Mouse (Mus musculus) G1E-ER4 (cell line): ENCODE measurements around the gene Insrr. TPM values are rescaled to one million over a fixed set of nuclear protein-coding genes. Genes with fewer than 3 reads are reported as not detected.

Source experiments
- GATA1 ChIP-seq: IDR thresholded peaks from one replicate; pipeline ENCODE4 v1.8.0; 2012; ENCODE audit warnings: low read length, inconsistent platforms
- polyA plus RNA-seq: library from polyadenylated mRNA; stranded (reverse); fragments of >175 nt; gene quantifications from 2 replicates; pipeline ENCODE4 v1.2.3, GENCODE M21; 2012

Insrr gene
- polyA plus RNA-seq, 1 experiment = not detected

DNA sequence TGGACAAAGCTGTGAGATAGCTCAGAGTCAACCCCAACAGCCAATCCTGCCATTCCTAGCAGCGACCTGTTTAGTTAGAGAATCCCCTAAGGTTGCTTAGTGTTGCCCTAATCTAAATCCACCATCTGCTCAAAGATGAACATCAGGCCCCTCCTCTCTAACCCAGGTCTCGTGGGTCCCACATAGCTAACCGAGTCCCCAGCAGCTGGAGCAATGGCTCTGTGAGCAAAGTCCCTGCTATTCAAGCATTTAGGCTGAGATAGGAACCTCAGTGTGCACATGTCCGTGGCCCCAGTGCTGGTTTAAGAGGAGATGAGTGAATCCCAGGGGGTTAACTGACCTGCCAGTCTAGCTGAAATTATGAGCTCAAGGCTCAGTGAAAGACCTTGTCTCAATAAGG lies 49.4 kb downstream of the Insrr start:
- no peak for TF ChIP-seq GATA1

DNA sequence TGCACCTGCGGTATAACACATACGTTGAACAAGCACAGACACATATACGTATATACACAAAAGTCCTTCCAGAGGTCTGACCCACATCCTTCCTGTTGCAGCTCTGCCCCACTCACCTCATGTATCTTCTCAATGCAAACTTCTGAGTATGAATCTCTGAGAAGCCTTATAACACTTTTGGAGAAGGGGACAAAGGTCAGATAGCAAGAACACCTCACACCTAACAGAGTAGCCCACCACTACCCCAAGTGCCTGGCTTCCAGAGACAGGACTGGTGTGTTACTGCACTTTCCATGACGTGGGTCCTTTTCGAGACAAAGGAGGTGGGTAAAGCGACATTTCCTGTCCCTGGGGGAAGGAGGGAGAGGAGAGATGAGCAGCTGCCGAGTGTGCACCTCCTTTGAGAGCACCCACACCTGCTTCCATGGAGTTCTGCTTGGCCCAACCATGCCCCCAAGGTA lies 49.9 kb downstream of the Insrr start, which contains the start of gene Sh2d2a:
Gene Sh2d2a (plus strand): TSS at position 106 of the 461 bp plus-strand sequence.
- no peak for TF ChIP-seq GATA1

DNA sequence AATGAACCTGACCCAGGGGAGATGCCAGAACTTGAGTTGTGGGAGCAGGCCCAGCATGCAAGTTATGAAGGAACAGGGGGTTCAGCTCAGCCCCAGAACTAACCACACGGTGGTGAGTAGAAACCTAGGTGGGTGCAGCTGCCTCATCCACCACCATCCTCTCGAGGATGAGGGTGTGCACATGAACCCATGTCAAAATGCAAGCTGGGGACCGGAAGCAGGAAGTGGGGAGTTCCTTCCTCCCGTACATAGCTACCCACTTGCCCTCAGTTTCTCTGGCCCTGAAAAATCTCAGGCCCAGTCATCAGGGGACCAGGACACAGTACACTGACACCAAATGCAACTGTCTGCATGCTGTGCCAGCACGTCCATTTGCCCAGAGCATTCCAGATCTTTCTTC lies 50.9 kb downstream of the Insrr start:
- TF ChIP-seq GATA1 = no peak

DNA sequence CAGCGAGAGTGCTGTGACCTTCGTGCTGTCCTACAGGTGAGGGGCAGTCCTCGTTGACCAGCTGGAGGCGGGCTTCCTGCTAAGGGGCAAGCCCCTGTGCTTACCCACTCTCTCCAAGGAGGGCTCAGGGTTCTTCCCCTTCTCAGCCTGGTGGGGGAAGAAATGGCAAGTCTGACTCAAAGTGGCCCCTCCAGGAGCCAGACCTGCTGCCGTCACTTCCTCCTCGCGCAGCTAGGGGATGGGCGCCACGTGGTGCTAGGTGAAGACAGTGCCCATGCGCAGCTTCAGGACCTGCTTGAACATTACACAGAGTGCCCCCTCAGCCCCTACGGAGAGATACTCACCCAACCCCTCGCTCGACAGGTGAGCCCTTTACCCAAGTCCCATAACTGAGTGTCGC lies 52.4 kb downstream of the Insrr start:
- no peak for TF ChIP-seq GATA1

DNA sequence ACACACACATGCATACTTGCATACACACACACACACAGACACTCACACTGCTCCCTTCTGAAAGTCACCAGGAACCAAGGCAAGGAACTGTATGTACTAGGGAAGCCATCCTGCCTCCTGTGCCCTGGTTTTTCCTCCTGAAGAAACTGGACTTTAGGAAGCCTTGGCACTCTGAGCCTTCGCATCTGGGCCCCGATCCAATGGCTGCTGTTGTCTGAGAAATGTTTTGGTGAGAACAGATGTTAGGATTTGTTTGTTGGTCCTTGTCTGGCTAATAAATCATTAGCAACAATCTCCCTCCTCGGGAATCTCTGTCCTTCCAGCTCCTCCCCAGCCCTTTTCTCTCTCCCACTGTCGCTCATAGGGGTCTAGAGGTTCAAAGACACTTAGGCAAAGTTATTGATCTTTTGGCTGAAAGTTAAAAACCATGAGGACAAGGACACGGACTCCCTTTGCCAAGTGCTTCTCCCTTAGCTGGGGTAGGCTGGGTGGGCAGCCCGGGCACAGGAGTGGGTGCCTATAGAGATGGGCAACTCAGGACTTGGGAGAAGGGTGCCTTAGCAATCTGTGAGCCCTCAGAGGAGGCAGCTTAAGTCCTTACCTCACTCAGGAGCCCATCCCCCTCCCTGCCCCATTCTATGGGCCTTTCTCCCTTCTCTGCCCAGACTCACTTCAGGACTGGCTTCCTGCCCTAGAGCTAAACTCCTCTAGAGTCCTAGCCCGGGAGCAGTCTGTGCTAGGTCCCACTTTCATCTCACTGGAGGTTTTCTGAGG lies 58.2 kb downstream of the Insrr start:
- TF ChIP-seq GATA1 = no peak

DNA sequence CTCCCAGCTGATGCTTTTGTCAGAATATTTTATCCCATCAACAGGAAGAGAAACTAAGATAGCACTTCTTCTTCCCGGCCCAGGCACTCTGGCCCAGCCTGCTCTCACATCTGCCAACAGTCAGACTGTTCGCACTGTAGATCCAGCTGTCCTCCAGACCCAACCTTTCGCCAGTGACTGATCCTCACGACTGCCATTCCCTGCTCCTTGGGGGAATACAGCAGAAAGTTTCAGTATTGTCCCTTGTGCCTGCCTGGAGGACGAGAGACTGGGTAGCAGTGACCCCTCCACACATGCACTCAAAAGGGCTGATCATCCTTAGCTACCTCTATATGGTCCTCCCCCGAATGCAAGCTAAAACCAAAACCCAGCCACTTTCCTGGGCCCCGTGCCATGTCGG lies 59.2 kb downstream of the Insrr start:
- no peak for TF ChIP-seq GATA1

DNA sequence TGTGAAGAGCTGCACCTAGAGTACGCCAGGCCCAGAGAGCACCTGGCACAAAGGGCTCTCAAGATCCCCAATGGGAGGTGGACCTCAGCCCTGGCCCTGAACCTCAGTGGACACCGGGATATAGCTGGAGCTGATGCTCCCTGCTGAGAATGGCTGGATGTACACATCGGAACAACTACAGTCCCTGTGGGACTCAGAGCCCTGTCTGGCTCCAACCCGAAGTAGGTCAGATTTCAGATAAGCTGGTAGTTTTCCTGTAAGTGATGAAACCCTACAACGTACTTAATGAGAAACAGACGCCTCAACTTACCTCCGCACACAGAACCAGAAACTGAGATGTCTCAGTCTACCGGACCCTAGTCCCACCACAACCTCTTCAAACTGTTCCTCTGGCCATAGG lies 60.9 kb downstream of the Insrr start:
- TF ChIP-seq GATA1 = no peak

DNA sequence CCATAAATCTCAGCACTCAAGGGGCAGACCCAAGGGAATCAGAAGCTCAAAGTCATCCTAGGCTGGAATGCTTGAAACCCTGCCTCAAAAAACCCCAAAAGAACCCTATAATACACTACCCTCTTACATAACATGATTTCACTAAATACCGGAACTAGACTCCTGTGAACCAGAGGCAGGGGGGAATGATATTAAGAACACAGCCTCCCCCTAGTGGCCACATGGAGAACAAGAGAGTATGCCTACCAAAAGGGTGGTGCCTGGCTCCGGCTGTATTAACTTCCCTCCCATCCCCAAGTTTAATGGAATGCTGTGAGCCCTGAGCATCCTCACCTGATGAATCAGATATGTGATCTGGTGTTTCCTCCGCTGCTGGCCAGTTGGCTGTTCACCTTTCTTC lies 63.1 kb downstream of the Insrr start:
- no peak for TF ChIP-seq GATA1

Other genes starting within 250 kb of the Insrr start
- 3.2 and 4.4 TPM in 2 replicates for gene Arhgef11, start 179.4 kb upstream of the Insrr start, polyA plus RNA-seq
- 0.01 TPM in 1 of 2 replicates, not detected in the other for gene Lrrc71, start 48.3 kb upstream of the Insrr start, polyA plus RNA-seq
- gene Ntrk1, start 1.8 kb upstream of the Insrr start, polyA plus RNA-seq = not detected in 2 replicates
- gene Pear1, start 27.4 kb downstream of the Insrr start, polyA plus RNA-seq = not detected in 2 replicates
- 0.02 TPM in 1 of 2 replicates, not detected in the other for gene Sh2d2a, start 49.8 kb downstream of the Insrr start, polyA plus RNA-seq
- gene Prcc, start 88.7 kb downstream of the Insrr start, polyA plus RNA-seq = 81.3 and 101 TPM in 2 replicates
- gene Hdgf, start 109.4 kb downstream of the Insrr start, polyA plus RNA-seq = 2,373 and 3,088 TPM in 2 replicates
- 13.8 and 15.8 TPM in 2 replicates for gene Mrpl24, start 122.6 kb downstream of the Insrr start, polyA plus RNA-seq
- gene Isg20l2, start 133.4 kb downstream of the Insrr start, polyA plus RNA-seq = 14.0 and 17.6 TPM in 2 replicates
- 16.3 and 26.0 TPM in 2 replicates for gene Rrnad1, start 133.8 kb downstream of the Insrr start, polyA plus RNA-seq
- not detected in 2 replicates for gene Crabp2, start 151.7 kb downstream of the Insrr start, polyA plus RNA-seq
- not detected in 2 replicates for gene Nes, start 174.1 kb downstream of the Insrr start, polyA plus RNA-seq
- not detected in 2 replicates for gene Bcan, start 203.3 kb downstream of the Insrr start, polyA plus RNA-seq
- gene Hapln2, start 230.6 kb downstream of the Insrr start, polyA plus RNA-seq = not detected in 2 replicates
- gene Gpatch4, start 246.2 kb downstream of the Insrr start, polyA plus RNA-seq = 34.8 and 53.1 TPM in 2 replicates